Mouse (Mus musculus) heart, adult 2 months (tissue): ENCODE measurements around the gene Pld5.

Source experiments
- CTCF ChIP-seq: fragments of 200-600 bp; IDR thresholded peaks from 2 replicates; pipeline ENCODE4 v1.8.1; 2022; ENCODE audit warnings: antibody characterized with exemption, mild to moderate bottlenecking, moderate library complexity
- POLR2A ChIP-seq: fragments of 200-500 bp; IDR thresholded peaks from 2 replicates; pipeline ENCODE4 v1.6.1; 2011; ENCODE audit warnings: mild to moderate bottlenecking, low read depth, low read length, control low read depth; ENCODE audit not compliant: insufficient read depth

- no peak for TF ChIP-seq POLR2A
- TF ChIP-seq CTCF = no peak
Observed at GRCm38 (mm10) chr1:176074526-176074925, 200.6 kb downstream of the Pld5 start.
